Mouse (Mus musculus): ENCODE data around the gene Zbtb3.
"Not testable (repeated sequence)": the region's sequence is repeated elsewhere in the genome, so short reads cannot be mapped to it uniquely, and the experiment has no call there.

Zbtb3 gene

DNA sequence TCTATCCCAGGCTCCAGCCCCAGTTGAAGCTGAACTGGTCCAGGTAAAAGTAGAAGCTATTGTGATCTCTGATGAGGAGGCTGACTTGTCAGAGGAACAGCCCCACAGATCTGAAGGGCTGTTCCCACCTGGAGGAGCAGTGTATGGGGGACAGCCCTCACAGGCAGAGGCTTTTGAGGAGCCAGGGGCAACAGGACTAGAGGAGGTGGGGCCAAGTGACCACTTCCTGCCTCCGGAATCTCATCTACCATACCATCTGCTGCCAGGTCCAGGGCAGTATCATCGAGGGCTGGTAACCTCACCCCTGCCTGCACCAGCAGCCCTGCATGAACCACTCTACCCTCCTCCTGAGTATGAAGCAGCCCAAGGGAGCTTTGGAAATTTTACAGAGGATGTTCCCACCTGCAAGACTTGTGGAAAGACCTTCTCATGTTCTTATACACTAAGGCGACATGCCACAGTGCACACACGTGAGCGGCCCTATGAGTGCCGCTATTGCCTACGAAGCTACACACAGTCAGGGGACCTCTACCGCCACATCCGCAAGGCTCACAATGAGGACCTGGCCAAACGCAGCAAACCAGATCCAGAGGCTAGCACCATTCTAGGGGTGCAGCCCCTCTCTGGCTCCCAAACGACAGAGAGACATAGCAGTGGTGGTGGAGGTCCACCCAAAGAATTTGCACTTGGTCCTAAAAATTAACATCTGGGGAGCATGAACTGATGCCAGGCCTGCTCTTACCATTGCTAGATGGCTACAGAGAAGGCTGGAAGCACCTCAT, 1.7 kb downstream of the Zbtb3 start:
- no peak for DNase-seq

DNA sequence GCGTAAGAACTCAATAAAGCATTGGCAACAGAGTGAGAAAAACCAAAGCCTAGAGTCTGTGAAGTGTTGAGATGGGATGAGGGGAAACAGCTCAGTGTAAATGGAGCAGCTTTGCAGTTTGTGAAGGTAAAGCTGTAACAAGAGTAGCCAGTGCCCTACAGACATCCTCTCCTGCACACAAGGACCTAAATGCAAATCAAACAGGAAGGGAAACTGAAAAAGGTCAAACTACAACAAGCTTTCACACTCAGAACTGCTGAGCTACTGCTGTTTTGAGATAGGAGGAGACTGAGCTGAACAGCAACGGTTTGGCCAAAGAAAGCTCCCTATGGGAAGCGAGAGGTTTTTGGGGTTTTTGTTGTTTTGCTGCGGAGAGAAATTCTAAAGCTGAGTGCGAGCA, 4.5 kb downstream of the Zbtb3 start:
- no peak for DNase-seq

DNA sequence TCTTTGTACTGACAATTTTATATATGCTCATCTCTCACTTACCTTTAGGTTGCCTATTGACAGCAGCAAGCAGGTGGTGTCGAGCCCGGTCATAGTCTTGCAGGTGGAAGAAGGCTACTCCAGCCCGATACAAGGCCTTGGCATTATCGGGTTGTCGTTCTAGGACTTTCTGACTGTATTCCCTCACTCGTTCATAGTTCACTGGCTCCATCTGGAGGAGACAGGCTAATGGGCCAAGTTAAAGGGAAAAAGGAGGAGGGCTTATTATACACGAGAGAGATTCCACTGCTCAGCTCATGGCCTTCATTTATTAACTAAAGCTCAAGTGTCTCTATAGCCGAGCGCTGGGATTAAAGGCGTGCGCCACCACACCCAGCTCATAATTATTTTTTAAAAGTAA, 13.5 kb downstream of the Zbtb3 start:
- no peak for DNase-seq

DNA sequence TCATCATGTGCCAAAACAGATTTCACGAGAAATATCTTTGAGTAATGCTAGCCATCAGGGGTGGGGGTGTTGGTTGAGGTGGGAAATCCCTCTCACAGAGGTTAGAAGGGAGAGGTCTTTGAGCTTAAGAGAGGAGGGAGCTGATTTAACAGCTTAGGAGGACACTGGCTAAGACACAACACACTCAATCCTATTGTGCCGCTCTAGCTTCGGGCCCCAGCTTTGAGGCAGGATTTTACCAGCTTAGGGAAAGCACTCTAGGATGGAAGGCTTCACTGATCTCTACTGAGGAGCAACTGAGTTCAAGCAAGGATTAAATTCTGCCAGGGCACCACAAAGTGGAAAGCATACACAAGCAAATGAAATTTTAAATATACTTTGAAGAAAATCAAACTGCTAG, 14.6 kb downstream of the Zbtb3 start:
- DNase-seq, result no peak

DNA sequence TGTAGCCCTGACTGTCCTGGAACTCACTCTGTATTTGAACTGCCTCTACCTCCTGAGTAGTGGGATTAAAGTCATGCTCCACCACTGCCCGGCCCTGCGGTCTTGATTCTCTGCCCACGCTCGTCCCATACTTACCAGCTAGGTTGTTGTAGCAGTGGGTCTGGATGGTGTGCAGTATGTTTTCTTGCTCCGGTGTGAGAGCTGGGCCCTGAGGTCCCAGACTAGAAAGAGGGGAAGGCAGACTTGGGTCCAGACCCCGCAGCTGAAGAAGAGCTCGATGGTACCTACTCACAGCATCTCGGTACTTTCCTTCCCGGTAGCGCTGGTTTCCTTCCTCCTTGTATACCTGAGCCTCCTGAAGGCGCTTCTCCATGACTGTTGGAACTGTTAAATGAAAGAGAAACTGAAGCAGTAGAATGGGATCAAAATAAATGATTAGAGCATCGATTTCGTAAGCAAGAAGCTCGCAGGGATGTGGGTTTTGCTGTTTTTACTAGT, 16.0 kb downstream of the Zbtb3 start:
- peak in 1 of 2 experiments; percentile 32 for DNase-seq

DNA sequence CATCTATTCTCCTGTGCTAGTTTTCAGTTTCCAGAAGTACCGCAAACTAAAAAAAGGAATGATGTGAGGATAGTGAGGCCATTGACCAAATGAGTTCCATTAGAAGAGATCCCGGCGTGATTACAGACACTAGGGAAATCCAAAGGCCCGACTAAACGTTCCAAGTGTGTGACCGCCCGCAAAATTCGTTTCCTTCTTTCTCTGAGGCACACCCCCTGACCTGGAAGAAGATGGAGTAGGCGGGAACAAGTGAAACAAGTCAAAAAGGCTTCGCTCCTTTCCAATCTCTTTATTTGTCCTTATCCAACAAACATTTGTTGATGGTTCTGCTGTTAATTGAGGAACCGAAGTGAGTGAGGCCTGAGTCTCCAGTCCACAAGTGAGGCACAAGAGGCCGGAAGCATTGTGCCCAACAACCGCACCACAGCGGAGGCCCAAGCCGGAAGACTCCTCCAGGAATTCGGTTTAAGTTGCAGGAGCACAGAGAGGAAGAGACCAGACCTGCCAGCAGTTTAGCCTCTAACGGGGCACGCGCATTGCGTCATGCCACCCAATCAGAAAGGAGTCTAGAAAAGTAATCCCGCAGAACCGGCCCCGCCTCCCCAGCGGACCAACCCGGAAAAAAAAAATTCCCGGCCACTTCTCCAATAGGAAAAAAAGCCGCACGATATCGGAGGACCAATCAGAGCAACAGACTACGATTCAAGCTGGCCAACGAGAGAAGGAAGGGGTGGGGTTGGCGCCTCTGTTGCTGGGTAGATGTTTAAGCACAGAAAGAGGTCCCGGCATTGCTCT, 16.6 kb downstream of the Zbtb3 start, which contains the start of gene Ttc9c:
TSS of gene Ttc9c (minus strand) at position 533 of the 795 bp plus-strand sequence.
- DNase-seq, result peak; percentile 94 to 98

DNA sequence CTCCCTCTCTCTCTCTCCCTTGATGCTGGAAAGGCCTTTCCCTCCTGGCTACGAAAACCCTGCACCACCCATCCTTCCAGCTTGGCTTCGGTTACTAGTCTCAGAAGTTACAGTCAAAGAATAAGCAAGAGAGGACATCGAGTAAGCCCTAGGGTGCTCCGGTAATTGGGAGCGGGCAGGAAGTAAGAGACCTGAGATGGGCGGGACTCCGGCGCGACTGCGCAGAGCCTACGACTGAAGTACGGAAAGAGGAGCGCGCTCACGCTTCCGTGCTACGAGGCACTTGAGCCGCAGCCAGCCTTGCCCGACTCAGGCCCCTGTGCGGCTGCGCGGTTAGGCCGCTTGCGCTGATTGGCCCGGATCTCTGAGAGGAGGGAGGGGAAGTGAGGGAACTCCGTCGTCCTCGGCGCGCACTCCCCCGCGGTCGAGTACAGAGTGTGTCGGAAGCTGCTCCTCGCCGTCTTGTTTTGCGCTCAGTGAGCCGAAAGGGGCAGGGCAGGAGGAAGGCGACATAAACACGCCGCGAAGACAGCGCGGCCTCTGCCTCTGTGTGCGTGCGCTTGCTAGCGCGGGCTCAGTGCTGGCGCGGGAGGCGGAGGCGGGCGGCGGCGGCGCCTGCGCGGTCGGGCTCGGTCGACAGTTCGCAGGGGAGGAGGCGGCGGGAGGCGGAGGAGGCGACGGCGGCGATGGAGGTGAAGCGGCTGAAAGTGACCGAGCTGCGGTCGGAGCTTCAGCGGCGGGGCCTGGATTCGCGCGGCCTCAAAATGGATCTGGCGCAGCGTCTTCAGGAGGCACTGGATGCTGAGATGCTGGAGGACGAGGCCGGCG, 17.5 kb downstream of the Zbtb3 start, which contains the start of gene Hnrnpul2:
TSS of gene Hnrnpul2 (plus strand) at position 415 of the 828 bp plus-strand sequence.
- peak; percentile 99 for DNase-seq

DNA sequence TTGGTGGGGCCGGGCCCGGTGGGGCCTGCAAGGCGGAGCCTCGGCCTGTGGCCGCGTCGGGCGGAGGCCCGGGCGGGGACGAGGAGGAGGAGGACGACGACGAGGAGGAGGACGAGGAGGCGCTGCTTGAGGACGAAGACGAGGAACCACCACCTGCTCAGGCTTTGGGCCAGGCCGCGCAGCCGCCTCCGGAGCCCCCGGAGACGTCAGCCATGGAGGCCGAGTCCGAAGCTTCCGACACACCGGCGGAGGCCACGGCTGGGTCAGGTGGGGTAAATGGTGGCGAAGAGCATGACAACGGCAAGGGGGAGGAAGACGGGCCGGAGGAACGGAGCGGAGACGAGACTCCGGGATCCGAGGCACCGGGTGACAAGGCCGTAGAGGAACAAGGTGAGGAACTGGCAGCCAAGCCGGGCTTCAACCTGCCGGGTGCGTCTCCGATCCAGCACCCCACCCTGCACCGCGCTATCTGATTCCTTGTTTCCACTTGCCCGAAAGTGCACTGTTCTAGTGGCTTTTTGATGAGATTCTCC, 18.1 kb downstream of the Zbtb3 start:
- DNase-seq, result peak in 1 of 2 experiments; percentile 64

DNA sequence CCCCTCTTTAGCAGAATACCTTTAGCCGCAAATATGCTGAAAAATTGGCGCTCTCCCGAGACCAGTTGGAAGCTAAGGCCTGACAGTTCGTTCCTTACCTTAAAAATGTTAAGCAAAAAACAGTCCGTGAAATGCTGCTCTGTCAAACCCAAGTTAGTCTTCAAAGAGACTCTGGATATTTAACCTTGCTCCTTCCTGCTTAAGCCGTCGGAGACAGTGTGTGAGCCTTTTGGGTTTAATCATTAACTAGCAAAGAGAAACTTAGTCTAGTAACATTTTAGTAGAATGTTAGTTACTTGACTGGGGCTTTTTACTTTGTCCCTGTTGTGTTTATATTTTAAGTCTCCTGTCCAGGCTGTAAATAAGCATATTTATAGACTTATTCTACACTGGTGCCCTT, 18.8 kb downstream of the Zbtb3 start:
- no peak for DNase-seq

DNA sequence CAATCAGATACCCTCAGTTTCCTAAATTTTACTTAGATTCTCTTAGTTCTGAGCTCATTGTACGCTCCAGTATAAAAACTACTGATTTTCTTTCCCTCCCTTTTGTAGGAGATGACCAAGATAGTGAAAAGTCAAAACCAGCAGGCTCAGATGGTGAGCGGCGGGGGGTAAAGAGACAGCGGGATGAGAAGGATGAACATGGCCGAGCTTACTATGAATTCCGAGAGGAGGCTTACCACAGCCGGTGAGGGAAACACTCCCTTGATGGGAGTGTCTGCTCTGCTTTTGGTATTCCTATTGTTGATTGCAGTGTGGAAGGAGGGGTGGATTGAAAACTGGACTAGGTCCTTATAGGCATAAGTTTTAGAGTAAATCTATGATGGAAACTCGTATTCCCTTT, 20.3 kb downstream of the Zbtb3 start:
- peak; percentile 70 to 77 for DNase-seq

DNA sequence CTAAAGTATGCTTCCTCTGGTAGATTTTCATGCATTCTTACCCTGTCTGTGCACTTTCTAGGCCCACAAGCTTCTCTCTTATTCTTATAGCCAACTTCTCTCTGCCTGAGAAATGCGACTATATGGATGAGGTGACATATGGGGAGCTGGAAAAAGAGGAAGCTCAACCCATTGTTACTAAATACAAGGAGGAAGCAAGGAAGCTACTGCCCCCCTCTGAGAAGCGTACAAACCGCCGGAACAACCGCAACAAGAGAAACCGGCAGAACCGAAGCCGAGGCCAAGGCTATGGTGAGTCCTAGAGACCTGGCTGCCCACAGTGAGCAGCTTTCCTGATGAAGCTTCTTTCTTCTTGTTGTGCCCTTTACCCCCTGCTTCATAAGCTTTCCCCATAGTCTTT, 27.3 kb downstream of the Zbtb3 start, which contains the start of gene AC129217.1:
TSS of gene AC129217.1 (plus strand) at position 114 of the 400 bp plus-strand sequence.
- DNase-seq, result no peak

DNA sequence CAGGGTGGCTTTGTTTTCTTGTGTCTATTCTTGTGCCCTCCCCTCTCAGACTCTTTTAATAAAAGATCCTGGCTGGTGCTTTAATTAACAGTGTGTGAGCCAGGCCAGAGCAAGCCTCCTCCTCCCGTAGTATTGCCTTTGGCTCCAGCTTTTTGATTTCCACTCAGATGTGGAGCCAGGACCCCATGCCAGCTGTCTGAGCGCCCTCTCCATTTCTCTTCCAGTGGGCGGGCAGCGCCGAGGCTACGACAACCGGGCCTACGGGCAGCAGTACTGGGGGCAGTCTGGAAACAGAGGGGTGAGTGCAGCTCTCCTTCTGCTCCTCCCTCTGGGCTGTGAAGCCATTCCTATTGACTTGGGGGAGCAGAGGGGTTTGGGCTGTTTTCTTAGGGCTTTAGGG, 28.3 kb downstream of the Zbtb3 start:
- no peak for DNase-seq

DNA sequence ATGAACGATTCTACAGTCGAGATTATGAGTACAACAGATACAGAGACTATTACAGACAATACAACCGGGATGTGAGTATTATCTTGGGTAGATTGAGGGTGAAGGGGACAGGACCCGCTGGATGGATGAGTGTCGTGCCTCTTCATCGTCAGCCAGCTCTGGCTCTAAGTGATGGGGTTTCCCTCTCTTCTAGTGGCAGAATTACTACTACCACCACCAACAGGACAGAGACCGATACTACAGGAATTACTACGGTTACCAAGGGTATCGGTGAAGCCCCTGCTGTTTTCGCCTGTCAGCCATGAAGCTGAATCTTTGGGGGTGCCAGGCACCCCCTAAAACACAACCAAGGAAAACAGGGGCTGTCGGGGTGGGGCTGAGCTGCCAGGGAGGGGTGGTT, 28.9 kb downstream of the Zbtb3 start:
- DNase-seq, result no peak

DNA sequence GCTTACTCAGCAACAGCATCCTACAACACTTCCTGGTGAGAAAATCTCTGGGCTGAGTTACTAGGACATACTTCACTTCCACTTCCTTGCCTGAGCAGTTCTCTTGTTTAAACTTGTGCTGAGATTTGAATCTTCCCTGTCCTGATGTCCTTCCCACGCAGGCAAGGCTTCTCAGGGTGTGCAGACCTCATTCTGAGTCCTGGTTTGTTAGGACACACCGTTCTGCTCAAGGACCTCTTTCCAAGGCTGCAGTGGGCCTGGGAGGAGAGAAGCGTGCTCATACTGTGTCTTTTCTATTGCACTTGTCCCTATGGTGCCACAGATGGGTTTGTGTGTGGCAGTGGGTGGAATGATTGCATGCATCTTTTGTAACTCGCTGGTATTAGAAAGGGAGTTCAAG, 30.6 kb downstream of the Zbtb3 start:
- no peak for DNase-seq

DNA sequence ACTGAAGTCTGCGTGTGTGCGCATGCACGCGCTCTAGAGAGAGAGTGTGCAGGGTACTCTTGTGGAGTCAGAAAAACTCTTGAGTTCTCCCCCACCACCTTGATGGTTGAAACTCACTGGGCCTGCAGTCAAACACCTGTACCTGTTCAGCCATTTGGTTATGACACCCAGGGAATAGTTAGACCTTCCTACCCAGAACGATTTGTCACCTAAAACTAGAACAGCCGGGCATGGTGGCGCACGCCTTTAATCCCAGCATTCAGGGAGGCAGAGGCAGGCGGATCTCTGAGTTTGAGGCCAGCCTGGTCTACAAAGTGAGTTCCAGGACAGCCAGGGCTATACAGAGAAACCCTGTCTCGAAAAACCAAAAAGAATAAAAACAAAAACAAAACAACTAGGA, 34.0 kb downstream of the Zbtb3 start:
- DNase-seq, result not testable (repeated sequence)

DNA sequence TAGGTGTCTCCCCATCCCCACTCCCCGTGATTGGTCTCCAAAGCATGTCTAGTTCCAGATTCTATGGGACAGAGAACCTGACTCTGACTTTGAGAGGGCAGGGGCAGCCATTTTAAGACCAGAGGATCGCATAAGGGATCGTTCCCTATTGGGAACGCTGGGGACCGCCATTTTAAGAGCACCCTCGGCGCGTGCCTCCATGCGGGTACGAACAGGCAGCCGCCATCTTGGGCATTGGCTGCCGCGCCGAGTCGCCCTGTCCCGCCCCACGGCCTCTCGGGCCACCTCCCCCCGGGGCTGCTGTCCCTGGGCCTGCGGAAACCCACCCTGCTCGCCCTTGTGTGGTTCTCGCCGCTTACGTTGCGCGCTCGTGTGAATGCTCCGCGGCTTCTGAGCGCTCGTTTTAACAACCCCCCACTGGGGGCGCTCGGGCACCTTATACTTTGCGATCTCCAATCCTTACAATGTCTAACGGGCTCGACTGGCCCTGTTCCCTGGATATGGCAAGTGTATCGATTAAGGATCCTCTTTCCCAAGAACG, 35.0 kb downstream of the Zbtb3 start, which contains the start of gene Bscl2:
TSS of gene Bscl2 (plus strand) at position 217 of the 541 bp plus-strand sequence.
- DNase-seq, result peak; percentile 85 to 88

DNA sequence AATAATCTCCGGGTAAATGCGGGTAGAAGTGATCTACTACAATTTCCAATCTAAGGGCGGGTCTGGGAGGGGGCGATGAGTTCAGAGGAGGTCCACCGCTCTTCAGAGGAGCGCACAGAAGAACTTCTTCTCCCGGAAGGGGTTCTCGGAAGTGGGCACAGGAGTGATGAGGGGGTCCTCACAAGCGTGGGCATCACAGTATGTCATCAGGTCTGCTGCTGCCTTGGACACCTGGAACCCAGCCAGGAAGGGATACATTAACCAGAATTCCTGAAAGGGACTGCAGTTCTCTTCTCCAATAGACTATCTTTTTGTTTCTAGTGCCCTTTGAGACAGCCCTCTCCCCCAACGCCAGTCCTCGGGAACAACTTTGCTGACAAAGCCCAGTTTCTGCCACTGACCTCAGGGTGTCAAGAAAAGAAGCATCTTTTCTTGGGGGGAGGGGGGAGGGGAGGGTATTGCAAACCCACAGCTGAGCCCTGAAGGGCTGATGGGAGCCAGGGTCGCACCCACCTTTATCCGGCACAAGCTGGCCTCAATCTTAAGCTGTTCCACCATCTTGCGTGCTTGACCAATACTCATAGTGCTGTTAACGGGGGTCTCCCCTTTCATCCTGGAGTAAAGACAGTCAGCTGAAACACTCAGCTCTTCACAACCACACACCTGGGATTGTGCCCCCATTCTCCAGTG, 35.8 kb downstream of the Zbtb3 start:
- DNase-seq, result peak; percentile 53 to 73

DNA sequence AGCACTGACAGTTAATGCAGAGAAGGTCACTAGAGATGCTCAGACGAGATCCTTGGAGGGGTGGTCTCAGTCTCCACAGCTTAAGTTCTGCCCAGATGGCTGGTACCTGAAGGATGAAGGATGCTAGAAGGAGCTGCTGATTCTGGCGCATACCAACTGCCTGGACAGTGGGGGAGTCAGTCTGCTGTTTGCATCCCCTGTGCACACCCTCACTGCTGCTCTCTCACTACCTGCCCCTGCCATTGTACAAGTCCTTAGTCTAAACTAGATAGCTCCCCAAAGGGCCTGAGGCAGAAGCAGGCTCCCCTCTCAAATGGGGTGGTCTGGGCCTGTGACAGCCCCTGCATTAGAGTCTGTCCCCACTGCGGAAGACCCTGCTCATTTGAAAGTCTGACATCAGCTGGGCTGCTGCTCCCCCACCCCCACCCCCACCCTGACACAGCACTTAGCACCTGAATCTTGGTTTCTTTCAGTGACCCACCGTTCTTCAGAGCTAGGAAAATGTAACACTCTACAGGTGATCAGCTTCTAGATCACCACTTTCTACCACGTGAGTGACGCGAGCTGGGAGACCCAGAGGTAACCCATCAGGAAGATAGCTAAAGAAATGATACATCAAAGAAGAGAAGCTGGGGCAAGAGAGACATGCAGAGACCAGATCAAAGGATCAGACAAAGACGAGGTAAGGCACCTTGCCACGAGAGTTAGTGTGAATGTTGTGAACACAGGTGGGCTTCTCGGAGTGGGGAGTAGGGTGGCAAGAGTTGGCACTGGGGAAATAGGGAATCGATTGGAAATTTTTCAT, 37.0 kb downstream of the Zbtb3 start, which contains the start of gene Gng3:
TSS of gene Gng3 (minus strand) at position 92 of the 805 bp plus-strand sequence.
- DNase-seq, result peak; percentile 85 to 93

DNA sequence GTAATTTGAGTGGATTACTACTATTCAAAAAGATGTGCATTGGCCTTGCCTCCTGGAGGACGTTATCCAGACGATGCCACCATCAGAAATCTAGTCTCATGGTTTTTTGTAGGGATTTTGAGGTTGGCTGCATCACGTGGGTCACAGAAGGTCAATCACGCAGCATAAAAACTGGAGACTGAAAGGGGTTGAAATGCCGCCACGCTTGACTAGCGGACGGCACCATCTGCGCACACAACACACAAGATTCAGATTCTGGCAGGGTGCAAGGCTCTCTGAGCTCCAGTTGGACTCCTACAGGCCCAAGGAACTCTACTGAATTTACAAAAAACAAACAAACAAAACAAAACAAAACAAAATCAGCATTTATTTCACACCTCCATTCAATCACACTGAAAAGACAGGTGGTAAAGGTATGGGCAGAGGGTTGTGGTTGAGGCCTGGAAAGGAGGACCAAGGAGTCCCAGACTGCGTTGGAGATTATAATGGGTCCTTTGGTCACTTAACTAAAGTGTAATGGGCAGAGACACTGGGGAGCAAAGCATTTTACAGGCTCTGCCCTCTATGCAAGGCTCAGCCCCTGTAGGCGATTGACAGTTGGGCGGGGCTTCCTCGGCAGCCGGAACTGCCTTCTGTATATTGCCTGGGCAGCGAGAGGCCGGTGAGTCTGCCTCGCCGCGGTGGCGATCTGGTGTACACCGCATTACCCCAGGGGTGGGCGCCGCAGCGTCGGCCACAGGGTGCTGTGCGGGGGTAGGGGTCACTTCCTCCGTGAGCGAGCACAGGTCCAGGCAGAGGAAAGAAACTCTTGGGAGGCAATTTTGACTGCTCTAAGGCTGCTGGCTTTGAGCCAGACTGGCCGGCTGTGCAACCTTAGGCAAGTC, 37.8 kb downstream of the Zbtb3 start:
- peak; percentile 85 to 89 for DNase-seq
